ENCODE assay signal across 17 mouse cellular contexts in genomic region chr8:83227336-83227735, GRCm38 (mm10).
DNase-seq lines count a peak whose midpoint lies in the region; ATAC-seq and TF ChIP-seq lines count a peak whose summit lies in the region.
"Had no signal": no experiment of that assay in that cellular context is flagged by ENCODE, and none has a peak within 500 bp of the region (broad histone marks: within the 10 kb centered on the region; RNA-seq: fewer than 3 reads in every experiment).

No protein-coding gene starts in this region.

- peak; percentile 21; the same call in 1 of the 2 replicates for ATAC-seq in hindbrain, postnatal 0 days
- no peak for ATAC-seq in hindbrain, embryonic 13.5 days (ENCODE audit: low FRiP score)
- ATAC-seq in midbrain, embryonic 15.5 days (replicated peaks): 0 out of 2 replicates have a peak, but pooled peaks have one; percentile 18
- ATAC-seq in midbrain, embryonic 14.5 days (ENCODE audit: low FRiP score, low TSS enrichment): no peak
- ATAC-seq: forebrain, embryonic 13.5 days; forebrain, postnatal 0 days had no signal

- no peak for TF ChIP-seq CTCF in hindbrain, postnatal 0 days (IDR thresholded peaks at IDR 0.05; ENCODE audit: low read depth)

- no peaks in the 10 kb centered on the region for H3K9me3 ChIP-seq in hindbrain, postnatal 0 days (ENCODE audit: low read length)
- no peaks in the 10 kb centered on the region for H3K9me3 ChIP-seq in hindbrain, embryonic 13.5 days
- no peaks in the 10 kb centered on the region for H3K9me3 ChIP-seq in midbrain, embryonic 15.5 days
- H3K9me3 ChIP-seq in midbrain, embryonic 14.5 days (ENCODE audit: control insufficient read depth, low read length): no peaks in the 10 kb centered on the region
- H3K9me3 ChIP-seq: embryonic facial prominence, embryonic 13.5 days; forebrain, embryonic 13.5 days; heart, embryonic 12.5 days; hindbrain, embryonic 12.5 days had no signal

- DNase-seq in hindbrain, postnatal 0 days (ENCODE audit: low spot score): no peak
- DNase-seq in midbrain, embryonic 14.5 days: no peak
- DNase-seq in lung, postnatal 36 days: peak; percentile 59
- no peak for DNase-seq in B cell, adult 2 months
- DNase-seq in embryo, embryonic 11 days: no peak
- DNase-seq: adrenal gland, adult 8-10 months; adrenal gland, postnatal 36 days; cerebellum, adult 8-10 months; cerebellum, postnatal 14 days; forebrain, postnatal 0 days; gastrocnemius, postnatal 14 days had no signal

- no peaks in the 10 kb centered on the region for H3K27me3 ChIP-seq in hindbrain, postnatal 0 days (ENCODE audit: insufficient read depth, low read length)
- H3K27me3 ChIP-seq in hindbrain, embryonic 13.5 days: no peaks in the 10 kb centered on the region
- no peaks in the 10 kb centered on the region for H3K27me3 ChIP-seq in midbrain, embryonic 15.5 days (replicated peaks)
- no peaks in the 10 kb centered on the region for H3K27me3 ChIP-seq in midbrain, embryonic 14.5 days (ENCODE audit: control insufficient read depth, insufficient read depth, low read length)
- H3K27me3 ChIP-seq: embryonic facial prominence, embryonic 13.5 days; forebrain, embryonic 13.5 days; heart, embryonic 12.5 days; hindbrain, embryonic 12.5 days had no signal

- H3K27ac ChIP-seq in hindbrain, postnatal 0 days: no peak overlapping the region
- no peak overlapping the region for H3K27ac ChIP-seq in hindbrain, embryonic 13.5 days
- H3K27ac ChIP-seq in midbrain, embryonic 15.5 days: no peak overlapping the region
- no peak overlapping the region for H3K27ac ChIP-seq in midbrain, embryonic 14.5 days (replicated peaks; ENCODE audit: low read depth, low read length)
- H3K27ac ChIP-seq: embryonic facial prominence, embryonic 13.5 days; forebrain, embryonic 13.5 days; hindbrain, embryonic 12.5 days had no signal

- H3K4me2 ChIP-seq in hindbrain, postnatal 0 days (ENCODE audit: low read depth, low read length): no peak overlapping the region
- H3K4me2 ChIP-seq in hindbrain, embryonic 13.5 days: no peak overlapping the region
- no peak overlapping the region for H3K4me2 ChIP-seq in midbrain, embryonic 15.5 days
- H3K4me2 ChIP-seq in midbrain, embryonic 14.5 days (ENCODE audit: low read length): no peak overlapping the region
- H3K4me2 ChIP-seq: embryonic facial prominence, embryonic 13.5 days; forebrain, embryonic 13.5 days; heart, embryonic 12.5 days; hindbrain, embryonic 12.5 days had no signal

- H3K4me1 ChIP-seq in hindbrain, postnatal 0 days (ENCODE audit: insufficient read depth, low read length): no peaks in the 10 kb centered on the region; the same call in 1 of the 2 replicates
- H3K4me1 ChIP-seq in hindbrain, embryonic 13.5 days (replicated peaks): peaks cover 14% of the 10 kb centered on the region
- peaks cover 9% of the 10 kb centered on the region; the same call in 1 of the 2 replicates for H3K4me1 ChIP-seq in midbrain, embryonic 15.5 days
- 0 out of 2 replicates have a peak, but pooled peaks cover 5% of the 10 kb centered on the region for H3K4me1 ChIP-seq in midbrain, embryonic 14.5 days (ENCODE audit: control insufficient read depth, insufficient read depth, low read length)
- H3K4me1 ChIP-seq: embryonic facial prominence, embryonic 13.5 days; heart, embryonic 12.5 days; hindbrain, embryonic 12.5 days had no signal

- no peak overlapping the region for H3K9ac ChIP-seq in hindbrain, postnatal 0 days (replicated peaks; ENCODE audit: low read length)
- H3K9ac ChIP-seq in hindbrain, embryonic 13.5 days: no peak overlapping the region
- H3K9ac ChIP-seq in midbrain, embryonic 15.5 days: no peak overlapping the region
- H3K9ac ChIP-seq in midbrain, embryonic 14.5 days (replicated peaks; ENCODE audit: low read length): no peak overlapping the region
- H3K9ac ChIP-seq: embryonic facial prominence, embryonic 13.5 days; forebrain, embryonic 13.5 days; forebrain, postnatal 0 days; heart, embryonic 12.5 days; hindbrain, embryonic 12.5 days had no signal

- no peak overlapping the region for H3K4me3 ChIP-seq in hindbrain, postnatal 0 days (ENCODE audit: low read length)
- H3K4me3 ChIP-seq in hindbrain, embryonic 13.5 days: no peak overlapping the region
- H3K4me3 ChIP-seq in midbrain, embryonic 15.5 days: no peak overlapping the region
- H3K4me3 ChIP-seq in midbrain, embryonic 14.5 days (replicated peaks; ENCODE audit: low read depth, low read length): no peak overlapping the region
- H3K4me3 ChIP-seq: embryonic facial prominence, embryonic 13.5 days; forebrain, embryonic 13.5 days; heart, embryonic 12.5 days; hindbrain, embryonic 12.5 days had no signal

- WGBS in hindbrain, postnatal 0 days: 80% methylated on average over 5 of the region's 5 CpGs
- WGBS in hindbrain, embryonic 13.5 days: 89% methylated on average over 5 of the region's 5 CpGs
- WGBS in midbrain, embryonic 15.5 days: 93% methylated on average over 5 of the region's 5 CpGs
- WGBS in midbrain, embryonic 14.5 days: 87% methylated on average over 5 of the region's 5 CpGs

- H3K36me3 ChIP-seq in hindbrain, postnatal 0 days (ENCODE audit: insufficient read depth, low read length): no peaks in the 10 kb centered on the region; the same call in 1 of the 2 replicates
- H3K36me3 ChIP-seq in hindbrain, embryonic 13.5 days: no peaks in the 10 kb centered on the region
- no peaks in the 10 kb centered on the region for H3K36me3 ChIP-seq in midbrain, embryonic 15.5 days (replicated peaks)
- 0 out of 2 replicates have a peak, but pooled peaks cover 4% of the 10 kb centered on the region for H3K36me3 ChIP-seq in midbrain, embryonic 14.5 days (ENCODE audit: control insufficient read depth, insufficient read depth, low read length)
- H3K36me3 ChIP-seq: embryonic facial prominence, embryonic 13.5 days; heart, embryonic 12.5 days; hindbrain, embryonic 12.5 days had no signal

Comparison
In these comparisons a context has a peak if more than half of its experiments do, and no peak if none do; other contexts are left out.
1. ATAC-seq: peak in hindbrain, postnatal 0 days (single experiment) and midbrain, embryonic 15.5 days (single experiment); none in hindbrain, embryonic 13.5 days (single experiment) and midbrain, embryonic 14.5 days (single experiment).